Mouse (Mus musculus) cortical plate, adult 2 months (tissue): ENCODE results near the gene Gnb1l.

Source experiments
- CTCF ChIP-seq: fragments of 200-500 bp; IDR thresholded peaks from 2 replicates; pipeline ENCODE4 v1.5.1; 2011; ENCODE audit warnings: mild to moderate bottlenecking, control low read depth, low read length; ENCODE audit not compliant: insufficient read depth; ENCODE audit errors: extremely low read depth
- POLR2A ChIP-seq: fragments of 200-500 bp; IDR thresholded peaks from 2 replicates; pipeline ENCODE4 v1.6.1; 2011; ENCODE audit warnings: mild to moderate bottlenecking, low read length, control low read depth; ENCODE audit not compliant: insufficient read depth; ENCODE audit errors: extremely low read depth

DNA sequence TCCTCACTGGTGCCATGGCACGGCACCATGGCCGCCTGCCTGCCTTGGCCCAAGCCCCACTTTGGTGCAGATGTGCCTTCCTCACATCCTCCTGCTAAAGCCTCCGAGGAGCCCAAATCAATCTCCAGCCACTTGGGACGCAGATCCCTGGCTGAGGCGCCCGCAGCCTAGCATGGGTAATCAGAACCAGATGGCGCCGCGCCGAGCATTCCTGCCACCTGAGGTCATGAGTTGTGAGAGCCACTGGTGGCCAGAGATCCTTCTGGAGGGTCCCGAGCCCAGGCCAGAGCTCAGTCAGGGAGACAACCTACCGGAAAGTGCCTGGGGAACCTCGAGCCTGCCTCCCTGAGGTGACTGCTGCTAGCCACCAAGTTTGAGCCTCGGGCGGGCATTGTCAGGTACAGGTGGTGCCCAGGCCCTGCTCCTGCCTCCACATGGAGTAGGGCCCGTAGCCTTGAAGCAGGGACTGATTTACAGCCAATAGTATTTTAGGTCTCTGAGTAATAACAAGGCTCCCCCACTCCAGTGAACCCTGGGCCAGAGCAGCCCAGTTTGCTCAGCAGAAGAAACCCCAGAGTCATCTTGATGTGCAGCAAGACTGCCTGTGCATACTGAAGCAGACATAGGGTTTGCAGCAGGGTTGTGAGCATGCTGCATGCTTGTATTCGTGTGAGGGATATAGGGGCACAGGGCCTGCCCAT lies 56.9 kb downstream of the Gnb1l start:
- TF ChIP-seq CTCF (no peak), POLR2A (no peak)
